Mouse (Mus musculus): ENCODE results near the gene Mib2.
A peak's percentile ranks its signal among the peaks of the same experiment; 100 is the strongest.
"Not testable (repeated sequence)": the region's sequence is repeated elsewhere in the genome, so short reads cannot be mapped to it uniquely, and the experiment has no call there.

Gene Mib2

DNA sequence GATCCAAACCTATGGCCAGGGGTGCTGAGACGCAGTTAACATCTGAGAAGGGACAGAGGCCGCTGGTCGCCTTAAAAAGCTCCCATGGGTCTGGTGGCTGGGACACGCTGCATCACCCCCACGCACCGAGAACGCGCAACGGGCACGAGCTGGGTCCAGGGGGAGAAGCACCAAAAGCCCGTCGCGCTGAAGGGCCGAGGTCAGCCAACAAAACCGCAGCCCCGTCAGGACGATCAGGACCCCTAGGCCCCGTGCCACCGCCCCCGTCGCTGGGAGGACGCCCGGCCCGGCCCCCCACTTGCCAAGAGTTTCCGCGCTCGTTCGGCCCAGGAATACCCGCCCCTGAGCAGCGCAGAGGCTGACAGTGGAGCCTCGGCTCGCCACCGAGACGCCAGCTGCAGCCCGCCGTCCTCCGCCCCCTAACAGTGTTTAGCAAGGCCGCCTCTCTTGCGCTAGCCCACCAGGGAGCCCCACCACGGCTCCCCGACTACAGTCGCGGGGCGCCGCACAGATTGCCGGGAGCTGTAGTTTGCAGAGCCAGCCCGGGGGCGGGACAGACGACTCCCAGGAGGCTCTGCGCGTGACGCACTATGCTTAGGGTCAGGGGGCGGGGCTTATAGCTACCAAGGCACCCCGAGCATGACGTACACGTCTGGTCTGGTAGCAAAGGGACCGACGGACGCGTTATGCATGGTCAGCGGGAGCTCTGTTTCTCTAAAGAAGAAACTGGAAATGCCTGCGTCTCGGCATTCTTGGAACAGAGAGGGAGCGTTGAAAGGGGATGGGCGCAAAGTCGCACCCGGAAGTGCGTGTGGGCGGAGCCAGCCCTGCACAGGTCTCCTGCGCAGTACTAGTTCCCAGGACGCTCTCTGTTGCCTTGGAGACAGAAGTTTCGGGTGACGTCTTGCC lies at the start of gene Mib2:
Mib2 (minus strand) TSS at position 510 of the 909 bp plus-strand sequence.
- peak; percentile 97 for DNase-seq (ENCODE audit: extremely low spot score, low spot score)

DNA sequence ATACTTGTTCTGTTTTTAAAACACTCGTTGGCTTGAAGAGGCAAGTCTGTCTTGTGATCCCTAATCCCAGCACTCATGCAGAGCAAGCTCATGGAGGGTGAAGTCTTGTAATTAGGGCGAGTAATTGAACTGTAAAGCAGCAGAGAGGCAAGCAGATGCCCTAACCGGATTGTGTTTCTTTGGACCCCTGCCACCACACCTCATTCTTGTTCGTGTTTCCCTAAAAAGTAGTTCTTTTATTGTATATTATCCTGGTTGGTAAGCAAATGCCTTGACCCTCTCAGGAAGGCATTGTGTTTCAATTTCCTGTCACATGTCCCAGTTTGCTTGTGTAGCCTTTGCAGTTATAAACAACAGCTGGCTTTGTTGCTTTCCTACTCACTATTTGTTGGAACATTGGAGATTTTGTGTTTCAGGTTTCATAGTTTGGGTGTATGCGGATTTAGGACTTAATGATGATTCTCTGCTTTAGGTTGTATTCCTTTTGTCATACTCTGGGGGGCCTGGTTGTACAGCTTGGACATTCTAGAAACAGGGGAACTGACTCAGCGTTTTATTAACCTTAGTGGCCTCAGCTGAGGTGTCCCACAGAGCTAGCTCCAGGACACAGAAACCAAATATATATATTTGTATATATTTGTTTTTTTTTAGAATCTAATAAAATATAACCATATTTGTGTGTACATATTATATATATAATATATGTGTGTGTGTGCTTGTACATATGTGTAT lies 41.7 kb upstream of the Mib2 start:
- DNase-seq (ENCODE audit: extremely low spot score, low spot score): no peak

DNA sequence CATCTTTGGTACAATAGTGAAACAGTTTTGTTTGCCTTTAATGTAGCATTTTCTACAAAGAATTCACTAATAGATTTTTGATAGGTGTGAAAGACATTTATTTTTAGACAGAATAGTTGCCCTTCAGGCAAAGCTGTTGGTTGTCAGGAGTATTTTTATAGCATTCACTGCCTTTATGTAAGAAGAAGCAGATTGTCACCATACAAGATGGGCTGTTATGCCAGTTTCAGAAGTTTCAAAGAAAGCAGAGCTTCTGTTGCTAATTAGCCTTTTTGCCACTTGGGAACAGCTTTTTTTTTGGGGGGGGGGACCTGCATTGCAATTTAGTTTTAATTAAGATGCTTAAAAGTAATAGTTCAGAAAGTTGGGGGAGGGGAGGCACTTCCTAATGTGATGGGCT lies 40.0 kb upstream of the Mib2 start:
- DNase-seq (ENCODE audit: extremely low spot score, low spot score): no peak

- DNase-seq (ENCODE audit: extremely low spot score, low spot score): no peak
Measured at GRCm38 (mm10) chr4:155708582-155708981, 39.6 kb upstream of the Mib2 start.

DNA sequence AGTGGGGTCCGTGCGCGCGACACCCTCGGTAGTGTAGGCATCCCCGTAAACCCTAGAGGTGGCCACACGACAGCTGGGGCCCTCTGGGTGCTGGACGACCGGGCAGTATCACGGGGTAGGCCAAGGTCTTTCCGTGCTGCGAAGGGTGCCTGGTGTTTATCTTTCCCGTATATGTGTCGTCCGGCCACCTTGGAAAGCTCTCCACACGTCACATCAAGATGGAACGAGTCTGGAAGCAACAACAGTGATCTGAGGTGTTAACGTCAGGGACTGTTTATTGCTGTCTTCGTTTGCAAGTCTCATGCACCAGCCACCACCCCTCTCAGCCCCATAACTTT lies 36.6 kb upstream of the Mib2 start:
- DNase-seq (ENCODE audit: extremely low spot score, low spot score): no peak

GRCm38 (mm10) chr4:155704721-155705591 lies 36.0 kb upstream of the Mib2 start, which contains the start of gene Ssu72:
Gene Ssu72 (plus strand): TSS chr4:155704800.
- DNase-seq (ENCODE audit: extremely low spot score, low spot score): peak; percentile 95

DNA sequence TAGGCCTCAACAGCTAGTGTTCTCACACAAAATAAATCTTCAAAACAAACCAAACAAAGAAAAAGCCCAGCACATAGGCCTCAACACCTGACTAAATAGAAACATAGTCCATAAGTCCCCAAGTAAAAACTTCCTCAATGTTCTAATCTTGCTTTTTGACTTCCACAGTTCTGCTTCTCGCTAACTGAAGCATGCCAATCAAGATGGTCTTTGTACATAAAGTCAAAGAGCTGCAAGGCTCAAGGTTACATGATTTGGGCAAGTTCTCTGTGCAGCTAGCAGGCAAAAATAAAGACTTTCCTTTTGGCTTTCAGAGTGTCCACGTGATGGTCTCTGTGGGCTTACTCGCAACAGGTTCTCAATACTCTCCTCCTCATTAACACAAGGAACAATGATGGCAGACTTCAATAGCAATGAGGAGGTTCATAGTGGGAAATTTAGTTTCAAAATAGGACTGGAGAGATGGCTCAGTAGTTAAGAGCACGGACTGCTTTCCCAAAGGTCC lies 34.5 kb upstream of the Mib2 start:
- no peak for DNase-seq (ENCODE audit: extremely low spot score, low spot score)

GRCm38 (mm10) chr4:155700425-155700824 lies 31.4 kb upstream of the Mib2 start:
- no peak for DNase-seq (ENCODE audit: extremely low spot score, low spot score)

DNA sequence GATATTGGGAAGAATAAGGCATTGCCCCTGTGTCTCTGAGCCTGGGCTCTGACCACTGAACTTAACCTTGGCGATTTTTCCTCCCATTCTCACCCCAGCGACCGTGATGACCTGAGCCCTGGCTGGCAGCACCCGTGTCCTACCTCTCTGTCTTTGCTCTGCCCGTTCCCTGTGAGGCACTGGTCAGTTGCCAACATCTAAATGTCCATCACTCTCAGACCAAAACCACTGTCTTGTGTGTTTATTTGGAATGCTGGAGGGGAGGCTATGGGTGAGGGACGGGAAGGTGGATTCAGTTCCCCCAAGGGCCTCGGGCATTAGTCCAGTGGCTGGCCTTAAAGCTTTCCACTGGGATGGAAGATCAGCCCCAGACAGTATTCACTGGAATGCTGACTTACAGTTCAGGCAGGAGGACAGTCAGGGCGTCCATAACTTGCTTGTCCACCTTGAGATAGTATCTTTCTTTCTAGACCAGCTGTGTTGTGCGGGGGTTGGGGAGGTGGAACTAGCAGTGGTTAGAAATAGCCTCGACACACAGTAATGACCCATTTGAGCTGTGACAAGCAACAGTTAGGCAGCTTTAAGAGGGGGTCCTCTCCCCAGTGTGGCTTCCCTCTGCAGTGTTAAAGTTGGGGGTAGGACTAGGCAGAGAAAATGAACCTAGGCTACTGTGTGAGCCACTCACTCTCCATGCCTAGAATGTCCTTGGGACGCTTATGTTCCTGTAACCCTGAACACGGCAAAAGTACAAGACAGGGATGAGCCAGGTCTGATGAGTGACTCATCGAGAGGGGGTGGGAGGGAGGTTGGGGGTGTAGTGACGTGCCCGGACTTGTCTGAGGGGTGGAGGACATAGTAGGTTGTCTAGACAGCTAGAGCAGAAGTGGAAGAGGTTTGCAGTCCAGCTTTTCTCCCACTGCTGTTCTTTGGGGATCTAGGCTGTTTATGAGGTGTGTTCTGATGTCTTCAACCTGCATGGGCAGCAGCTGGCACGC lies 27.6 kb upstream of the Mib2 start:
- no peak for DNase-seq (ENCODE audit: extremely low spot score, low spot score)

- no peak for DNase-seq (ENCODE audit: extremely low spot score, low spot score)
Measured at GRCm38 (mm10) chr4:155695531-155696062, 26.6 kb upstream of the Mib2 start.

DNA sequence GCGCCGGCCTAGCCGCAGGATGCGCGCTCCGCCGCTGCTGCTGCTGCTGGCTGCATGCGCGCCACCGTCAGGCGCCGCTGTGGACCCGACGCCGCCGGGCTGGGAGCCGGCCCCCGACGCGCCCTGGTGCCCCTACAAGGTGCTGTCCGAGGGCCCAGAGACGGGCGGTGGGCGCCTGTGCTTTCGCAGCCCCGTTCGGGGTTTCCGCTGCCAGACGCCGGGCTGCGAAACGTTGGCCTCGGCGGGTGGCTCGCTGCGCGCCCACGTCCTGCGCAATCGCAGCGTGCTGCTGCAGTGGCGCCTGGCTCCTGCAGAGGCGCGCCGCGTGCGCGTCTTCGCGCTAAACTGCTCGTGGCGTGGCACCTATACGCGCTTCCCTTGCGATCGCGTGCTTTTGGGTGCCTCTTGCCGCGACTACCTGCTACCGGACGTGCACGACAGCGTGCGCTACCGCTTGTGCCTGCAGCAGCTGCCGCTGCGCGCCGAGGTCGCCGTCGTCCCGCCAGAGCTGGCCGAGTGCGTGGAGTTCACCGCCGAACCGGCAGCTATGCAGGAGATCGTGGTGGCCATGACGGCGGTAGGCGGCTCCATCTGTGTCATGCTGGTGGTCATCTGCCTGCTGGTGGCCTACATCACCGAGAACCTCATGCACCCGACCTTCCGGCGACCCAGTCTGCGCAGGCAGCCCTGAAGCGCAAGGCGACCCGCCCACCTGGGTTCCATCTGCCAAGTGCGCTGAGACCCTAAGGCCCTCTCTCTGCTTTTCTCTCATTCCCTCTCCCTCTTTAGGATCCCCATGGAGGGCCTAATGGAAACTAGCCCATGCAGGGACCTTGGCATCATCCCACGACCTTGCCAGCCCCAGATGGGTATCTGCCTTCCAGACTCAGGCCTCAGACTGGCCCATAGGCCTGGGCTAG lies 25.7 kb upstream of the Mib2 start:
- DNase-seq (ENCODE audit: extremely low spot score, low spot score): peak; percentile 61

- peak; percentile 67 for DNase-seq (ENCODE audit: extremely low spot score, low spot score)
Measured at GRCm38 (mm10) chr4:155694111-155694481, 25.1 kb upstream of the Mib2 start, which contains the start of gene Fndc10. Gene Fndc10 (plus strand): TSS chr4:155694342.

DNA sequence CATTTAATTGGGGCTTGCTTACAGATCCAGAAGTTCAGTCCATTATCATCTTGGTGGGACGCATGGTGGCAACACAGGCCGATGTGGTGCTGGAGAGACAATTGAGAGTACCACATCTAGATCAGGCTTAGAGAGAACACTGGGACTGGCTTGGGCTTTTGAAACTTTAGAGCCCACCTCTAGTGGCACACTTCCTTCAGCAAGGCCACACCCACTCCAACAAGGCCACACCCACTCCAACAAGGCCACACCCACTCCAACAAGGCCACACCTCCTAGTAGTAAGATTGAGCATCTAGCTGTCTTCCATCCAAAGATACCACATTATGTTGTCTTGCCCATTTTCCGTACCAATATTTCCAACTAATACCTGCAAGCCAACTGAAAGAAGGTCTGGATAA lies 23.4 kb upstream of the Mib2 start:
- DNase-seq (ENCODE audit: extremely low spot score, low spot score): no peak

GRCm38 (mm10) chr4:155690571-155691375 lies 21.8 kb upstream of the Mib2 start:
- DNase-seq (ENCODE audit: extremely low spot score, low spot score): no peak

DNA sequence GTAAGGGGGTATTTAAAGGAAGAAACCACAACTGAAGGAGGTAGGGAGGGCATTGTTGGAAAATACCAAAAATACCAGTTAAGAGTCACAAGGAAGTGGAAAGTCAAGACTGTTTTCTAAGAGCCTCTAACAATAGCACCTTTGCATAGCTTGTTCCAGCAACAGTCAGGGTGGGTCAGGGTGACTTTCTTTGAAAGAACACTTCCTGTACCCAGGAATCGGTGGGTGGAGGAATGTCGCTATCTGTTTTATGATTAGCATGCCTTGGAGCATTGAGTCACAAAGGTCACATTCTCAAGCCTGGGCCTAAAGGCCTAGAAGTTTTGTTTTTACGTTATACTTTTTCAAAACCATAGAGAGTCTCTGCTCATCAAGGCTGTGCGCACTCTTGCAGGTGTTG lies 18.8 kb upstream of the Mib2 start:
- DNase-seq (ENCODE audit: extremely low spot score, low spot score): not testable (repeated sequence)

- DNase-seq (ENCODE audit: extremely low spot score, low spot score): not testable (repeated sequence)
Measured at GRCm38 (mm10) chr4:155683670-155684277, 14.8 kb upstream of the Mib2 start.

DNA sequence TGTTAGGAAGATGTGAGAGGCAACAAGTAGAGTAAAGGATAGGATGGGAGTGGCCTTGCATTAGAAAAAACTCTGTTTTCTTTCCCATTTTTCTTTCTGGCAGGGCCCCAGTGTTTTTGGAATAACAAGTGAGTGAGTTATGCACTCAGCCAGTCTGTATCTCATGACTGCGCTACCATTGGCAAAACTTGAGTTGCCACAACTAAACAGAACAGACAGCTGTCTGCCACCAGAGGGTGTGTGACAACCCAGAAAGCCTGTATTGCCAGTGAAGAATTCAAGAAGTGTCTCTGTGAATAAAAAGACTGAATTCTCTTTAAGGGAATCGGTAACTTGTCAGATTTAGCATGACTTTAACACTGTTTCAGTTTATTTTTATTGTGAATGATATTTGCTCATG lies 7.0 kb upstream of the Mib2 start:
- DNase-seq (ENCODE audit: extremely low spot score, low spot score): no peak

GRCm38 (mm10) chr4:155672082-155672481 lies 3.1 kb upstream of the Mib2 start:
- DNase-seq (ENCODE audit: extremely low spot score, low spot score): no peak

All from neural tube, embryonic 10.5 days (tissue).